Mouse (Mus musculus): ENCODE data around the gene Olfr484. TPM values are rescaled to one million over a fixed set of nuclear protein-coding genes. Genes with fewer than 3 reads are reported as not detected.
"Not testable (repeated sequence)": the region's sequence is repeated elsewhere in the genome, so short reads cannot be mapped to it uniquely, and the experiment has no call there.

Olfr484 gene
- not detected in 2 replicates for polyA plus RNA-seq (2015; fragmentation: Nextera tagmentation; extraction: Ambion mirVana)

DNA sequence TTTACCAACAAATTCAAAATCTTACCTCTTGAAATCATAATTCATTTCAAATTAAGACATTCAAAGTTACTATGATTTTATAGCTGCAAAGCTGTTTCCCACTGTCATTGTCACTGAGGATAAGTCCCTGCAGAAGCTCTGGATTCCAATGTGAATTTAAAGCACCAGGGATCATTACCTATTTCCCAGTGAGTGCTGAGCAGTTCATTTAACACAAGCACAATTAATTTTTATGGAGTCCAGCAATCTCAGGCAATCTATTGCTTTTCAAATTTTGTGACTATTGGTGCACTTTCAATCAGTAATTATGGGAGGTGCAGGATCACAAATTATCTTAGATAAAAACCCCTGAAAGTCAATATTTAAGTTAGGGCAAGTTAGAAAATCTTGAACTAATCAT lies at the start of gene Olfr484:
Olfr484 (minus strand) TSS at position 101 of the 400 bp plus-strand sequence.
- H3K4me1 ChIP-seq: no peaks in the 10 kb centered on the region
- no peak within 1 kb of the TSS for H3K4me2 ChIP-seq
- H3K27ac ChIP-seq: no peak within 1 kb of the TSS
- H3K36me3 ChIP-seq: no peaks in the 10 kb centered on the region
- H3K27me3 ChIP-seq: no peaks in the 10 kb centered on the region
- no peak within 1 kb of the TSS for H3K9ac ChIP-seq
- ATAC-seq (ENCODE audit: borderline replicate concordance, extremely low read depth, low FRiP score, low TSS enrichment): no peak
- no peak within 1 kb of the TSS for H3K4me3 ChIP-seq
- no peaks in the 10 kb centered on the region for H3K9me3 ChIP-seq

- H3K9ac ChIP-seq; ATAC-seq (ENCODE audit: borderline replicate concordance, extremely low read depth, low FRiP score, low TSS enrichment): not testable (repeated sequence)
- WGBS: 89% methylated on average over 1 of the region's 1 CpGs
These were observed 45.4 kb upstream of the Olfr484 start, which contains the start of gene Olfr486 for GRCm38 (mm10) chr7:108172642-108173041. Olfr486 (minus strand) TSS chr7:108172742.

GRCm38 (mm10) chr7:108159771-108160170 lies 32.5 kb upstream of the Olfr484 start, which contains the start of gene Olfr485:
Olfr485 (minus strand) TSS chr7:108159871.
- Histone ChIP-seq H3K36me3 (no peaks in the 10 kb centered on the region), H3K27me3 (no peaks in the 10 kb centered on the region), H3K9me3 (no peaks in the 10 kb centered on the region), H3K4me2 (no peak within 1 kb of the TSS), H3K4me1 (no peaks in the 10 kb centered on the region), H3K4me3 (no peak within 1 kb of the TSS), H3K27ac (no peak within 1 kb of the TSS), H3K9ac (no peak within 1 kb of the TSS)
- ATAC-seq (ENCODE audit: borderline replicate concordance, extremely low read depth, low FRiP score, low TSS enrichment): no peak

More at GRCm38 (mm10) chr7:108172642-108173041, 45.4 kb upstream of the Olfr484 start, which contains the start of gene Olfr486:
- not testable (repeated sequence) for H3K4me3 ChIP-seq, H3K4me1 ChIP-seq, H3K36me3 ChIP-seq, H3K27ac ChIP-seq, H3K27me3 ChIP-seq, H3K4me2 ChIP-seq, H3K9me3 ChIP-seq

- Histone ChIP-seq H3K36me3 (no peaks in the 10 kb centered on the region), H3K27ac (no peak overlapping the region), H3K4me2 (no peak overlapping the region), H3K9me3 (no peaks in the 10 kb centered on the region), H3K4me1 (no peaks in the 10 kb centered on the region), H3K4me3 (no peak overlapping the region), H3K27me3 (no peaks in the 10 kb centered on the region), H3K9ac (no peak overlapping the region)
- 39% methylated on average over 1 of the region's 1 CpGs for WGBS
- no peak for ATAC-seq (ENCODE audit: borderline replicate concordance, extremely low read depth, low FRiP score, low TSS enrichment)
These were observed 5.8 kb downstream of the Olfr484 start for GRCm38 (mm10) chr7:108121416-108121815.

- no peaks in the 10 kb centered on the region for H3K4me1 ChIP-seq
- WGBS: 12% methylated on average over 1 of the region's 1 CpGs
- no peak overlapping the region for H3K4me3 ChIP-seq
- H3K9me3 ChIP-seq: no peaks in the 10 kb centered on the region
- no peak for ATAC-seq (ENCODE audit: borderline replicate concordance, extremely low read depth, low FRiP score, low TSS enrichment)
- H3K27ac ChIP-seq: no peak overlapping the region
- H3K36me3 ChIP-seq: no peaks in the 10 kb centered on the region
- no peak overlapping the region for H3K4me2 ChIP-seq
- no peak overlapping the region for H3K9ac ChIP-seq
- no peaks in the 10 kb centered on the region for H3K27me3 ChIP-seq
These were observed 6.6 kb downstream of the Olfr484 start for GRCm38 (mm10) chr7:108120681-108121080.

DNA sequence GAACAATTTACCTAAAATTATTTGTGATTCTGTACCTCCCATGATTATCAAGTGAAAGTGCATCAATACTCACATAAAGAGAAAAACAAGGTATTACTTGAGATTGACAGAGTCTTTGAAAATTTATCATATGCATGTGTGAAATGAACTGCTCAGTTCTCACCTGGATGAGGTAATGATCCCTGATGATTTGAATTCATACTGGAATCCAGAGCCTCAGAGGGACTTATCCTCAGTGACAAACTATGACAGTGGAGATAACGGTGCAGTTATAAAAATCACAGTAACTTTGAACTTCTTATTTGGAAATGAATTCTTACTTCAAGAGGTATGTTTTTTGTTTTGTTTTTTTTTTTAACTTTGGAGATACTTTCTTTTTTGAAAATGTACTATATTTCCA lies 26.7 kb downstream of the Olfr484 start, which contains the start of gene Olfr483:
Olfr483 (plus strand) TSS at position 301 of the 400 bp plus-strand sequence.
- H3K4me2 ChIP-seq: no peak within 1 kb of the TSS
- no peak within 1 kb of the TSS for H3K9ac ChIP-seq
- 80% methylated on average over 1 of the region's 1 CpGs for WGBS

DNA sequence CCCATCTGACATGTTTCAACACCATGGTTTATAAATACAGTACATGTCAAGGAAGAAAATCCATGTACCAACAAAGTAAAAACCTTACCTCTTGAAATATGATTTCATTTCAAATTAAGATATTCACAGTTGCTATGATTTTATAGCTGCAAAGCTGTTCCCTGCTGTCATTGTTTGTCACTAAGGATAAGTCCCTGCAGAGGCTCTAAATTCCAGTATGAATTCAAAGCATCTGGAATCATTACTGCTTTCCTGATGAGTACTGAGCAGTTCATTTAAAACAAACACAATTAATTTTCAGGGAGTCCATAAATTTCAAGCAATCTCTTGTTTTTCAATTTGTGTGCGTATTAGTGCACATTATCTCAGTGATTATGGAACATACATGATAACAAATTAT lies 29.8 kb downstream of the Olfr484 start, which contains the start of gene Olfr482:
Olfr482 (minus strand) TSS at position 101 of the 400 bp plus-strand sequence.
- Histone ChIP-seq H3K9ac (no peak within 1 kb of the TSS), H3K27ac (no peak within 1 kb of the TSS), H3K4me1 (no peaks in the 10 kb centered on the region), H3K4me3 (no peak within 1 kb of the TSS), H3K36me3 (no peaks in the 10 kb centered on the region), H3K9me3 (no peaks in the 10 kb centered on the region), H3K27me3 (no peaks in the 10 kb centered on the region), H3K4me2 (no peak within 1 kb of the TSS)
- no peak for ATAC-seq (ENCODE audit: borderline replicate concordance, extremely low read depth, low FRiP score, low TSS enrichment)
- 75% methylated on average over 1 of the region's 1 CpGs for WGBS

More for the DNA sequence above, 26.7 kb downstream of the Olfr484 start, which contains the start of gene Olfr483:
- Histone ChIP-seq H3K27me3 (no peaks in the 10 kb centered on the region), H3K36me3 (no peaks in the 10 kb centered on the region), H3K27ac (no peak within 1 kb of the TSS), H3K4me1 (no peaks in the 10 kb centered on the region), H3K4me3 (no peak within 1 kb of the TSS), H3K9me3 (no peaks in the 10 kb centered on the region)
- ATAC-seq (ENCODE audit: borderline replicate concordance, extremely low read depth, low FRiP score, low TSS enrichment): no peak

DNA sequence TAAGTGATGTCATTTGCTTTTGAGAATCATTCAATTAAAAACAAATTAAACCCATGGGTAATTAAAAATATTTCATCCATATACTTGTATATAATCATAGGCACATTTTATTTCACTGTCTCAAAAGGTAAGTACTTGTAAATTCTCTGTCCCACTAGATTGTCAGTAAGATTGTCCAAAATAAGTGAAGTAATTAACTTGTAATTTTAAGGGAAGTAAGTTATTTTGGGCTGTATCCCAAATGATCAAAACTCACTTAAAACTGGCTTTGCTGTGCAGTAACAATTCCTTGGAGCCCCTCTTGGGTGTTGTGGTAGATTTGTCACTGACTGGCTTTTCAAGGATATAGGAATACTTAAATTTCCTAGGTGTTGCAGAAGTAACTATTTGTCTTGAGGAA lies 47.7 kb downstream of the Olfr484 start, which contains the start of gene Olfr481:
Olfr481 (plus strand) TSS at position 301 of the 400 bp plus-strand sequence.
- H3K4me3 ChIP-seq: no peak within 1 kb of the TSS
- no peak for ATAC-seq (ENCODE audit: borderline replicate concordance, extremely low read depth, low FRiP score, low TSS enrichment)

More for the DNA sequence above, 47.7 kb downstream of the Olfr484 start, which contains the start of gene Olfr481:
- Histone ChIP-seq H3K27ac (no peak within 1 kb of the TSS), H3K9ac (no peak within 1 kb of the TSS), H3K36me3 (no peaks in the 10 kb centered on the region), H3K27me3 (no peaks in the 10 kb centered on the region), H3K4me2 (no peak within 1 kb of the TSS), H3K4me1 (no peaks in the 10 kb centered on the region), H3K9me3 (no peaks in the 10 kb centered on the region)

Other genes starting within 250 kb of the Olfr484 start
- not detected in 2 replicates for gene Olfr472, start 229.5 kb downstream of the Olfr484 start, polyA plus RNA-seq (2015; fragmentation: Nextera tagmentation; extraction: Ambion mirVana)
- not detected in 2 replicates for gene Olfr473, start 197.0 kb downstream of the Olfr484 start, polyA plus RNA-seq (2015; fragmentation: Nextera tagmentation; extraction: Ambion mirVana)
- not detected in 2 replicates for gene Olfr474, start 172.8 kb downstream of the Olfr484 start, polyA plus RNA-seq (2015; fragmentation: Nextera tagmentation; extraction: Ambion mirVana)
- gene Olfr476, start 162.6 kb downstream of the Olfr484 start, polyA plus RNA-seq (2015; fragmentation: Nextera tagmentation; extraction: Ambion mirVana): not detected in 2 replicates
- gene Olfr477, start 140.8 kb downstream of the Olfr484 start, polyA plus RNA-seq (2015; fragmentation: Nextera tagmentation; extraction: Ambion mirVana): not detected in 2 replicates
- not detected in 2 replicates for gene Olfr478, start 93.5 kb downstream of the Olfr484 start, polyA plus RNA-seq (2015; fragmentation: Nextera tagmentation; extraction: Ambion mirVana)
- not detected in 2 replicates for gene Olfr479, start 76.8 kb downstream of the Olfr484 start, polyA plus RNA-seq (2015; fragmentation: Nextera tagmentation; extraction: Ambion mirVana)
- gene Olfr480, start 60.1 kb downstream of the Olfr484 start, polyA plus RNA-seq (2015; fragmentation: Nextera tagmentation; extraction: Ambion mirVana): not detected in 2 replicates
- not detected in 2 replicates for gene Olfr481, start 47.6 kb downstream of the Olfr484 start, polyA plus RNA-seq (2015; fragmentation: Nextera tagmentation; extraction: Ambion mirVana)
- gene Olfr482, start 29.9 kb downstream of the Olfr484 start, polyA plus RNA-seq (2015; fragmentation: Nextera tagmentation; extraction: Ambion mirVana): not detected in 2 replicates
- not detected in 2 replicates for gene Olfr483, start 26.6 kb downstream of the Olfr484 start, polyA plus RNA-seq (2015; fragmentation: Nextera tagmentation; extraction: Ambion mirVana)
- gene Olfr485, start 32.4 kb upstream of the Olfr484 start, polyA plus RNA-seq (2015; fragmentation: Nextera tagmentation; extraction: Ambion mirVana): not detected in 2 replicates
- not detected in 2 replicates for gene Olfr486, start 45.3 kb upstream of the Olfr484 start, polyA plus RNA-seq (2015; fragmentation: Nextera tagmentation; extraction: Ambion mirVana)
- not detected in 2 replicates for gene Olfr487, start 87.2 kb upstream of the Olfr484 start, polyA plus RNA-seq (2015; fragmentation: Nextera tagmentation; extraction: Ambion mirVana)
- gene Olfr488, start 130.9 kb upstream of the Olfr484 start, polyA plus RNA-seq (2015; fragmentation: Nextera tagmentation; extraction: Ambion mirVana): not detected in 2 replicates
- not detected in 2 replicates for gene Olfr490, start 161.5 kb upstream of the Olfr484 start, polyA plus RNA-seq (2015; fragmentation: Nextera tagmentation; extraction: Ambion mirVana)
- gene Olfr491, start 186.0 kb upstream of the Olfr484 start, polyA plus RNA-seq (2015; fragmentation: Nextera tagmentation; extraction: Ambion mirVana): not detected in 2 replicates
- gene Olfr492, start 196.2 kb upstream of the Olfr484 start, polyA plus RNA-seq (2015; fragmentation: Nextera tagmentation; extraction: Ambion mirVana): not detected in 2 replicates
- not detected in 2 replicates for gene Olfr493, start 219.5 kb upstream of the Olfr484 start, polyA plus RNA-seq (2015; fragmentation: Nextera tagmentation; extraction: Ambion mirVana)
- gene Olfr494, start 237.9 kb upstream of the Olfr484 start, polyA plus RNA-seq (2015; fragmentation: Nextera tagmentation; extraction: Ambion mirVana): not detected in 2 replicates

Data from lung, embryonic 15.5 days (tissue).